Mouse (Mus musculus) lung, postnatal 0 days (tissue): ENCODE data around the gene Mgst2. TPM values are rescaled to one million over a fixed set of nuclear protein-coding genes. Genes with fewer than 3 reads are reported as not detected.
A peak's percentile ranks its signal among the peaks of the same experiment; 100 is the strongest.

Experiments used
- ATAC-seq: fragments of 200-750 bp; cut with Nextera tagmentation; 2 replicates; pipeline ENCODE4 v1.8.0; 2017; ENCODE audit warnings: moderate library complexity
- DNase-seq: peaks from one replicate; pipeline ENCODE4 v3.0.0-alpha.2; 2016; ENCODE audit warnings: low spot score
- H3K27ac ChIP-seq: fragments of 300-500 bp; sonication (generic); 2 replicates; pipeline ENCODE4 v1.5.1; 2014; ENCODE audit warnings: antibody characterized with exemption, mild to moderate bottlenecking, low read length, mixed read lengths
- H3K27me3 ChIP-seq: fragments of 300-500 bp; sonication (generic); replicated peaks from 2 replicates; pipeline ENCODE4 v1.6.1; 2014; ENCODE audit warnings: low read length, mixed read lengths; ENCODE audit not compliant: insufficient read depth
- H3K36me3 ChIP-seq: fragments of 300-500 bp; sonication (generic); 2 replicates; pipeline ENCODE4 v1.6.1; 2014; ENCODE audit warnings: low read length, mixed read lengths; ENCODE audit not compliant: insufficient read depth
- H3K4me1 ChIP-seq: fragments of 300-500 bp; sonication (generic); 2 replicates; pipeline ENCODE4 v1.6.1; 2014; ENCODE audit warnings: antibody characterized with exemption, low read depth, low read length, mixed read lengths; ENCODE audit not compliant: insufficient read depth
- H3K4me2 ChIP-seq: fragments of 300-500 bp; sonication (generic); replicated peaks from 2 replicates; pipeline ENCODE4 v1.6.1; 2014; ENCODE audit warnings: low read depth, mild to moderate bottlenecking, low read length, moderate library complexity, mixed read lengths
- H3K4me3 ChIP-seq: fragments of 300-500 bp; sonication (generic); 2 replicates; pipeline ENCODE4 v1.5.1; 2014; ENCODE audit warnings: low read depth, low read length
- H3K9ac ChIP-seq: fragments of 300-500 bp; sonication (generic); replicated peaks from 2 replicates; pipeline ENCODE4 v1.6.1; 2014; ENCODE audit warnings: low read depth, mild to moderate bottlenecking
- H3K9me3 ChIP-seq: fragments of 300-500 bp; sonication (generic); 2 replicates; pipeline ENCODE4 v1.6.1; 2016; ENCODE audit warnings: low read length, mixed read lengths
- CTCF ChIP-seq: IDR thresholded peaks from 2 replicates; pipeline ENCODE4 v1.5.1; 2016; ENCODE audit warnings: antibody characterized with exemption, mild to moderate bottlenecking
- EP300 ChIP-seq: IDR thresholded peaks from 2 replicates; pipeline ENCODE4 v1.6.1; 2016; ENCODE audit warnings: antibody characterized with exemption, mild to moderate bottlenecking, control low read depth
- WGBS: fragments of 180-500 bp; shearing (Covaris S2); extraction: QIAGEN DNeasy Blood & Tissue Kit; methylation state at CpG from one replicate; pipeline ENCODE4 v1.1.7; 2014; 5-methylcytosine and 5-hydroxymethylcytosine counted together
- polyA plus RNA-seq: library from polyadenylated mRNA; unstranded; fragments of >200 nt; fragmentation: Nextera tagmentation; extraction: Ambion mirVana; gene quantifications from 2 replicates; pipeline ENCODE4 v1.2.1, GENCODE M21; 2015

The Mgst2 gene
- polyA plus RNA-seq, 1 experiment from 2014 or later: 8.6 TPM

GRCm38 (mm10) chr3:51700731-51701280 is 40.6 kb downstream of the Mgst2 start:
- peak; percentile 42 for ATAC-seq

GRCm38 (mm10) chr3:51701281-51701751 is 41.2 kb downstream of the Mgst2 start:
- Histone ChIP-seq H3K36me3 (no peaks in the 10 kb centered on the region), H3K4me2 (peak overlapping the region; percentile 70), H3K4me3 (peak overlapping the region; percentile 31), H3K4me1 (peaks cover 11% of the 10 kb centered on the region; the same call in 1 of the 2 replicates), H3K27me3 (no peaks in the 10 kb centered on the region), H3K9me3 (no peaks in the 10 kb centered on the region), H3K9ac (0 out of 2 replicates have a peak overlapping the region, but pooled peaks have one; percentile 19), H3K27ac (peak overlapping the region; percentile 51)
- peak; percentile 93 for ATAC-seq
- TF ChIP-seq CTCF (peak; percentile 83), EP300 (no peak)
- DNase-seq: peak; percentile 88
- WGBS: 2% methylated on average over 27 of the region's 27 CpGs

More at GRCm38 (mm10) chr3:51700731-51701280, 40.6 kb downstream of the Mgst2 start:
- H3K4me3 ChIP-seq: peak overlapping the region; percentile 31
- no peaks in the 10 kb centered on the region for H3K27me3 ChIP-seq
- H3K4me1 ChIP-seq: peaks cover 11% of the 10 kb centered on the region; the same call in 1 of the 2 replicates
- H3K27ac ChIP-seq: peak overlapping the region; percentile 51
- H3K9me3 ChIP-seq: no peaks in the 10 kb centered on the region
- TF ChIP-seq EP300: no peak
- no peak for TF ChIP-seq CTCF
- H3K36me3 ChIP-seq: no peaks in the 10 kb centered on the region
- WGBS: 9% methylated on average over 15 of the region's 15 CpGs
- 0 out of 2 replicates have a peak overlapping the region, but pooled peaks have one; percentile 16 for H3K9ac ChIP-seq
- H3K4me2 ChIP-seq: peak overlapping the region; percentile 70
- peak; percentile 89 for DNase-seq

GRCm38 (mm10) chr3:51701950-51702349 is 41.8 kb downstream of the Mgst2 start:
- 26% methylated on average over 13 of the region's 13 CpGs for WGBS
- H3K4me1 ChIP-seq: peaks cover 11% of the 10 kb centered on the region; the same call in 1 of the 2 replicates
- ATAC-seq (peak; percentile 23), DNase-seq (no peak)
- H3K9ac ChIP-seq: 0 out of 2 replicates have a peak overlapping the region, but pooled peaks have one; percentile 19
- no peaks in the 10 kb centered on the region for H3K36me3 ChIP-seq
- peak overlapping the region; percentile 70 for H3K4me2 ChIP-seq
- no peaks in the 10 kb centered on the region for H3K9me3 ChIP-seq
- H3K27ac ChIP-seq: peak overlapping the region; percentile 51
- TF ChIP-seq CTCF (no peak), EP300 (no peak)
- H3K4me3 ChIP-seq: peak overlapping the region; percentile 31; the same call in 1 of the 2 replicates
- no peaks in the 10 kb centered on the region for H3K27me3 ChIP-seq

GRCm38 (mm10) chr3:51702701-51703286 is 42.6 kb downstream of the Mgst2 start:
- no peak for ATAC-seq
- Histone ChIP-seq H3K4me3 (no peak overlapping the region), H3K9ac (no peak overlapping the region), H3K9me3 (no peaks in the 10 kb centered on the region), H3K36me3 (no peaks in the 10 kb centered on the region), H3K4me1 (peaks cover 11% of the 10 kb centered on the region; the same call in 1 of the 2 replicates), H3K27ac (no peak overlapping the region), H3K4me2 (no peak overlapping the region), H3K27me3 (no peaks in the 10 kb centered on the region)
- WGBS: 88% methylated on average over 8 of the region's 8 CpGs
- no peak for TF ChIP-seq EP300
- no peak for TF ChIP-seq CTCF
- DNase-seq: no peak

- WGBS: 91% methylated on average over 8 of the region's 8 CpGs
Observed at GRCm38 (mm10) chr3:51703478-51703877, 43.3 kb downstream of the Mgst2 start.

GRCm38 (mm10) chr3:51705220-51705619 is 45.1 kb downstream of the Mgst2 start:
- 86% methylated on average over 7 of the region's 7 CpGs for WGBS

More at GRCm38 (mm10) chr3:51703478-51703877, 43.3 kb downstream of the Mgst2 start:
- Histone ChIP-seq H3K4me1 (peaks cover 16% of the 10 kb centered on the region; the same call in 1 of the 2 replicates), H3K4me3 (no peak overlapping the region), H3K4me2 (no peak overlapping the region), H3K27ac (no peak overlapping the region), H3K9me3 (no peaks in the 10 kb centered on the region), H3K36me3 (no peaks in the 10 kb centered on the region), H3K27me3 (no peaks in the 10 kb centered on the region), H3K9ac (no peak overlapping the region)
- DNase-seq (no peak), ATAC-seq (no peak)
- TF ChIP-seq CTCF (no peak), EP300 (no peak)

More at GRCm38 (mm10) chr3:51705220-51705619, 45.1 kb downstream of the Mgst2 start:
- Histone ChIP-seq H3K4me2 (no peak overlapping the region), H3K4me3 (no peak overlapping the region), H3K36me3 (no peaks in the 10 kb centered on the region), H3K9ac (no peak overlapping the region), H3K27ac (no peak overlapping the region), H3K9me3 (no peaks in the 10 kb centered on the region), H3K27me3 (no peaks in the 10 kb centered on the region), H3K4me1 (peaks cover 17% of the 10 kb centered on the region; the same call in 1 of the 2 replicates)
- DNase-seq (no peak), ATAC-seq (no peak)
- TF ChIP-seq CTCF: peak; percentile 62
- TF ChIP-seq EP300: no peak
